Mouse (Mus musculus): Measurements from ENCODE around the gene Aldh1l1.

GRCm38 (mm10) chr6:90474361-90474750 is 11.9 kb upstream of the Aldh1l1 start:
- TF ChIP-seq POLR2A (IDR thresholded peaks at IDR 0.05; ENCODE audit: low read depth, low read length), result no peak
- no peak for TF ChIP-seq CTCF (IDR thresholded peaks at IDR 0.05; ENCODE audit: borderline replicate concordance, insufficient read depth, low read length)
